Mouse (Mus musculus): ENCODE measurements at regions not wholly inside any gene's neighbourhood (a gene's known extent, or its start where the extent isn't known, plus 50 kb on each side); places are given as distances from the start of the nearest gene placed in this dataset.

DNA sequence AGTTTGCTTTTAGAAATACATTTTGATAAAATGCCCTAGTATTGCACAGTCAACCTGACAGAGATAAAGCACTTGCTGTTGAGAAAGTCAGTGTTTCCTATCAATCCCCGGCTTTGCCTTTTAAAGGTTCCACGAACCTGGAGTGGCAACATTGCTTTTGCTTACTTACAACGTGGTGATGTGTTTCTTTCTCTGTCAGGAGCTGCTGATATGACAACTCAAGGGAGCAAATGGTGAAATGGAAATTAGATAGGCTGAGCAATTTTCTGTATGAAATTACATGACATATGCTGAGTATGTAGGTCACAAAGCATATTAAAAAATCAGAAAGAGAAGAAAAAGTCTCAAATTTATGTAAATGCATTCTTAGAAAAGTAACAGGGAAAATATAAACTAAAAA is 336.8 kb downstream of the 1700017N19Rik start:
- DNase-seq: no peak

DNA sequence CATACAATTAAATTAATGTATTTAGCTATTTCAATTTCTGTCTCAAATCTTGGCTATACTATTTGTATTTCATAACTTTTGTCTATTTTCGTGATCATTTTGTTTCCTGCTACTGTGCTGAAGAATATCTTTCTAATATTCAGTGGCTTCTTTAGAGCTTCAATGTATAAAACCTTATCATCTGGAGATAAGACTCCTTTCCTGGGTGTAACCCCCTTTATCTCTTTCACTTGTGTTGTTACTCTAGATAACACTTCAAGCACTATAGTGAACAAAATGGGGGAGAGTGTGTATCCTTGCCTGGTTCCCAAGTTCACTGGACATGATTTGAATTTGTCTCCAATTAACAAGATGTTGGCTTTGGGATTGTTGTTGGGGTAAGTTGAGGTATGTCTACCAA is 341.5 kb downstream of the 1700017N19Rik start:
- DNase-seq: no peak

DNA sequence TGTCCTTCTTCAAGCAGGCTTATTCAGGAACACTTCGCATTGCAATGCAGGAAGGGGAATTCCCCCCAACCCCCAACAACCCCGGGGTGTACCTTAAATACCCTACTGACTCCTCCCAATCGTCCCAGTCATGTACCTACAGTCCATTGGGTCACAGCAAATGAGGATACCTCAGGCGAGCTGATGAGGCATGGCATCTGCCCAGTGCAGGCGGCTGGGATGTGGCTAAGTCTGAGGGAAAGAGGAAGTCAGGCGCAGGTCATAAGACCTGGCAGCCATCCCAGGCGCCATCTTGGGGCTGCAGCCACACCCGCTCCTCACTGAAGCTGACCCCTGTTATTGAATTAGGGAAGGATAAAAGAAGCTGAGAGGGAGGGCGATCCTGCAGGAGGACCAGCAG is 368.1 kb downstream of the 1700017N19Rik start:
- no peak for DNase-seq

- no peak for DNase-seq
Measured at GRCm38 (mm10) chr10:101003469-101003868, 413.2 kb downstream of the 1700017N19Rik start.

- DNase-seq: no peak
Measured at GRCm38 (mm10) chr10:101004687-101005086, 414.4 kb downstream of the 1700017N19Rik start.

GRCm38 (mm10) chr10:101015416-101015815 is 425.1 kb downstream of the 1700017N19Rik start:
- no peak for DNase-seq

- no peak for DNase-seq
Measured at GRCm38 (mm10) chr10:101038630-101039029, 448.3 kb downstream of the 1700017N19Rik start.

DNA sequence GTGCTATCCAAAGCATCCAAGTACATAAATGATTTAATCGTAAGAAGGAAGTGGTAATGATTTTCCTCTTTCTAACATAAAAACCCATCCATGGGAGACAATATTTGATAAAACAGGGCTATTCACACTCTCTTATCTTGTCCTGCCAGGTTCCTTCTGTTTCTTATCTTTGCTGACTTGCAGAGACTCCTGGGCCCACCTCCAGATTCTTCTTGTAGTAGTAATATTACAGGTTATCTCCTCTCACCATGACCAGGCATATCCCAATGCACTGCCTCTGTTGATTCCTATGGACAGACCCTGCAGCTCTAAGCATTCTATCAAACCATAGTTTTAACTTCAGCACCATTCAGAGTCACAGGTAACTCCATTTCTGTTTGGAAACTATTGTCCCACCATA is 448.8 kb downstream of the 1700017N19Rik start:
- DNase-seq: no peak

Measured in kidney, adult 18-20 months (tissue).